Mouse (Mus musculus) adrenal gland, adult 2 months (tissue): Measurements from ENCODE around the gene Islr2. TPM values are rescaled to one million over a fixed set of nuclear protein-coding genes. Genes with fewer than 3 reads are reported as not detected.
A peak's percentile ranks its signal among the peaks of the same experiment; 100 is the strongest.

ENCODE experiments used
- DNase-seq: peaks from one replicate; pipeline ENCODE4 v3.0.0; 2021
- polyA plus RNA-seq: library from polyadenylated mRNA; depleted of rRNA; stranded (reverse); fragments of >200 nt; gene quantifications from 2 replicates; pipeline ENCODE4 v1.2.3, GENCODE M21; 2012
- total RNA-seq, 2 experiments: library from RNA; stranded (reverse); gene quantifications; 2 replicates each; pipeline ENCODE4 v1.2.3; 2021

The Islr2 gene
- total and polyA plus RNA-seq, 3 experiments: 1.3 to 2.0 (median 1.5) TPM

GRCm38 (mm10) chr9:58220218-58220903 lies 16.2 kb upstream of the Islr2 start:
- DNase-seq: peak; percentile 52

- DNase-seq: peak; percentile 37
Measured at GRCm38 (mm10) chr9:58218539-58218938, 14.4 kb upstream of the Islr2 start.

- peak; percentile 54 for DNase-seq
Measured at GRCm38 (mm10) chr9:58216402-58216801, 12.3 kb upstream of the Islr2 start.

GRCm38 (mm10) chr9:58214519-58215180 lies 10.5 kb upstream of the Islr2 start:
- peak; percentile 40 for DNase-seq

- peak; percentile 47 for DNase-seq
Measured at GRCm38 (mm10) chr9:58213865-58214264, 9.7 kb upstream of the Islr2 start.

- no peak for DNase-seq
Measured at GRCm38 (mm10) chr9:58213377-58213776, 9.3 kb upstream of the Islr2 start.

GRCm38 (mm10) chr9:58210304-58210627 lies 6.1 kb upstream of the Islr2 start:
- no peak for DNase-seq

GRCm38 (mm10) chr9:58209462-58210303 lies 5.6 kb upstream of the Islr2 start:
- DNase-seq: no peak

GRCm38 (mm10) chr9:58206013-58206412 lies 1.9 kb upstream of the Islr2 start:
- DNase-seq: no peak

- DNase-seq: peak; percentile 97
Measured at GRCm38 (mm10) chr9:58204448-58205000, 405 bp upstream of the Islr2 start.

GRCm38 (mm10) chr9:58202676-58203453 lies 1.3 kb downstream of the Islr2 start:
- DNase-seq: no peak

GRCm38 (mm10) chr9:58201861-58202549 lies 2.1 kb downstream of the Islr2 start:
- DNase-seq: no peak

GRCm38 (mm10) chr9:58201091-58201842 lies 2.9 kb downstream of the Islr2 start:
- DNase-seq: no peak

- no peak for DNase-seq
Measured at GRCm38 (mm10) chr9:58200270-58201090, 3.6 kb downstream of the Islr2 start.

GRCm38 (mm10) chr9:58199381-58200269 lies 4.5 kb downstream of the Islr2 start:
- DNase-seq: peak; percentile 34

GRCm38 (mm10) chr9:58198801-58199371 lies 5.2 kb downstream of the Islr2 start:
- no peak for DNase-seq

GRCm38 (mm10) chr9:58197781-58198701 lies 6.1 kb downstream of the Islr2 start:
- peak; percentile 75 for DNase-seq
